Mouse (Mus musculus): ENCODE data around the gene Adgre5.

Adgre5 gene

GRCm38 (mm10) chr8:83754149-83754548 lies 13.0 kb upstream of the Adgre5 start:
- no peak for DNase-seq (ENCODE audit: low spot score in 2 of 2)

GRCm38 (mm10) chr8:83749265-83749664 lies 8.1 kb upstream of the Adgre5 start:
- DNase-seq (ENCODE audit: low spot score in 2 of 2), result no peak

- no peak for DNase-seq (ENCODE audit: low spot score in 2 of 2)
Measured at GRCm38 (mm10) chr8:83748708-83749107, 7.6 kb upstream of the Adgre5 start.

- DNase-seq (ENCODE audit: low spot score in 2 of 2), result peak in 1 of 2 experiments; percentile 36
Measured at GRCm38 (mm10) chr8:83747661-83748346, 6.7 kb upstream of the Adgre5 start.

GRCm38 (mm10) chr8:83744070-83744469 lies 2.9 kb upstream of the Adgre5 start:
- DNase-seq (ENCODE audit: low spot score in 2 of 2), result no peak

GRCm38 (mm10) chr8:83742968-83743367 lies 1.8 kb upstream of the Adgre5 start:
- DNase-seq (ENCODE audit: low spot score in 2 of 2), result no peak

GRCm38 (mm10) chr8:83741849-83742655 lies 926 bp upstream of the Adgre5 start:
- no peak for DNase-seq (ENCODE audit: low spot score in 2 of 2)

GRCm38 (mm10) chr8:83740586-83740975 lies 545 bp downstream of the Adgre5 start:
- DNase-seq (ENCODE audit: low spot score in 2 of 2), result no peak

GRCm38 (mm10) chr8:83739711-83740468 lies 1.2 kb downstream of the Adgre5 start:
- no peak for DNase-seq (ENCODE audit: low spot score in 2 of 2)

- no peak for DNase-seq (ENCODE audit: low spot score in 2 of 2)
Measured at GRCm38 (mm10) chr8:83738949-83739710, 2.0 kb downstream of the Adgre5 start.

- no peak for DNase-seq (ENCODE audit: low spot score in 2 of 2)
Measured at GRCm38 (mm10) chr8:83737852-83738562, 3.1 kb downstream of the Adgre5 start.

- no peak for DNase-seq (ENCODE audit: low spot score in 2 of 2)
Measured at GRCm38 (mm10) chr8:83737346-83737745, 3.8 kb downstream of the Adgre5 start.

- DNase-seq (ENCODE audit: low spot score in 2 of 2), result no peak
Measured at GRCm38 (mm10) chr8:83736681-83737080, 4.4 kb downstream of the Adgre5 start.

GRCm38 (mm10) chr8:83732919-83733318 lies 8.2 kb downstream of the Adgre5 start:
- DNase-seq (ENCODE audit: low spot score in 2 of 2), result no peak

GRCm38 (mm10) chr8:83731906-83732305 lies 9.2 kb downstream of the Adgre5 start:
- no peak for DNase-seq (ENCODE audit: low spot score in 2 of 2)

- DNase-seq (ENCODE audit: low spot score in 2 of 2), result peak in 1 of 2 experiments; percentile 36
Measured at GRCm38 (mm10) chr8:83729009-83729807, 11.9 kb downstream of the Adgre5 start.

- no peak for DNase-seq (ENCODE audit: low spot score in 2 of 2)
Measured at GRCm38 (mm10) chr8:83725521-83726102, 15.5 kb downstream of the Adgre5 start.

- DNase-seq (ENCODE audit: low spot score in 2 of 2), result peak; percentile 76 to 87
Measured at GRCm38 (mm10) chr8:83724697-83725482, 16.2 kb downstream of the Adgre5 start.

All from cerebellum, postnatal 4 days (tissue).